Mouse (Mus musculus) urinary bladder, postnatal 14 days (tissue): ENCODE measurements around the gene H2-T3.
A peak's percentile ranks its signal among the peaks of the same experiment; 100 is the strongest.
"Not testable (repeated sequence)": the region's sequence is repeated elsewhere in the genome, so short reads cannot be mapped to it uniquely, and the experiment has no call there.

Source experiments
- DNase-seq: peaks from one replicate; pipeline ENCODE4 v3.0.0; 2021; ENCODE audit warnings: low spot score

Gene H2-T3

GRCm38 (mm10) chr17:36178938-36179337 is 11.1 kb downstream of the H2-T3 start:
- DNase-seq, result not testable (repeated sequence)

- DNase-seq, result not testable (repeated sequence)
Observed at GRCm38 (mm10) chr17:36176132-36176531, 14.0 kb downstream of the H2-T3 start.

- DNase-seq, result no peak
Observed at GRCm38 (mm10) chr17:36170287-36170814, 19.7 kb downstream of the H2-T3 start.

DNA sequence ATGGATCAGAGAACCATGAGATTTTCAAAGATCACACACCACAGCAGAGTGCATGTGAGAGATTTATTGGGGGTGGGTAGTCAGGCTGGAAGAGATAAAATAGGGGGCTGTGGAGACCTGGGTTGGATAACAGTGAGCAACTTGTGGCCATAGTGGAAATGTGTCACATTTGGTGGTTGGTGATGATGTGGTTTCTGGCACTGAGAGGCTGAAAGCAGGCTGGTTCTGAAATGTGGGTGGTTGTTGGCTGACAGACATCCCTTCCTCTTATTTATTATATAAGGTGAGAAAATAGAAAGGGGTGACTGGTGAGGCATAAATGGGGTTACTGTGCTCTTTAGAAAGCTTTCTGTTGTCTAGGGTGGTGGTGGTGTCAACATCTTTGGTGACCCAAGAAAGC is 20.3 kb downstream of the H2-T3 start:
- DNase-seq, result no peak

DNA sequence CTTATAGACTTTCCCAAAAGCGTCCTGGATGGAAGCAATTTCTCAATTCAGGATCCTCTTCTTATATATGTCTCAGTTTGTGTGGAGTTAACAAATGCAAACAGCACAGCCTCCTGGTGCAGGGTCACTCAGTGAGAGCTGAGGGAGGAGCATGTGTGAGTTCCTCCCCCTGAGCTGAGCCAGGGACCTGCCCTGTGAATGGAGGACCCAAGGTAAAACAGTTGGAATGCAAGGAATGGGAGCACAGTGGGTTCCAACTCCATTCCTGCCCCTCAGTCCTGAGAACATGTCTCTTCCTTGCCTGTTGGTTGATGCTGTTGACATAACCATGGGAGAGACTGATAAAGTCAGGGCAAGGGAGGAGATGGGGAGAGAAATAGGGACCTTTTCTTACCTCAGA is 21.0 kb downstream of the H2-T3 start:
- not testable (repeated sequence) for DNase-seq

DNA sequence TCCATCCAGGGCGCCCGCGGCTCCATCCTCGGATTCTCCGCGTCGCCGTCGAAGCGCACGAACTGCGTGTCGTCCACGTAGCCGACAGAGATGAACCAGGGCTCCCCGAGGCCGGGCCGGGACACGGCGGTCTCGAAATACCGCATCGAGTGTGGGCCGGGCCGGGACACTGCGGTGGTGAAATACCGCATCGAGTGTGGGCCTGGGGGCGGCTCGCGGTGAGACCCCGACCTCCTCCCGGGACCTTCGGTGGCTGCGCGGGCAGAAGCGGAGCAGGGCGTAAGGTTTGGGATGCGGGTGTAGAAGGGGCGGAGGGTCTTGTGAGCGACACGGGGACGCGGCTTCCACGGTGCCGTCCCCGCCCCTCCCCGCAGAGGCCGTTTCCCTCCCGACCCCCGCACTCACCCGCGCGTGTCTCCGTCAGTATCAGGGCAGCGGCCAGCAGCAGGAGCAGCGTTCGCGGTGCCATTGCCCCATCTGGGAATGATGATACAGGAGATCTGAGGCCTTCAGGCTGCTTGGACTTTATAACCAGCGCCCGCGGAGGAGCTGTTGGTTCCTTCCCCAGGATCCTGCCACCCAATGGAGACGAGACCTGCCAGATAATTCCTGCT is 21.9 kb downstream of the H2-T3 start, which contains the start of gene Gm8909:
TSS of gene Gm8909 (minus strand) at position 499 of the 614 bp plus-strand sequence.
- peak; percentile 5 for DNase-seq

DNA sequence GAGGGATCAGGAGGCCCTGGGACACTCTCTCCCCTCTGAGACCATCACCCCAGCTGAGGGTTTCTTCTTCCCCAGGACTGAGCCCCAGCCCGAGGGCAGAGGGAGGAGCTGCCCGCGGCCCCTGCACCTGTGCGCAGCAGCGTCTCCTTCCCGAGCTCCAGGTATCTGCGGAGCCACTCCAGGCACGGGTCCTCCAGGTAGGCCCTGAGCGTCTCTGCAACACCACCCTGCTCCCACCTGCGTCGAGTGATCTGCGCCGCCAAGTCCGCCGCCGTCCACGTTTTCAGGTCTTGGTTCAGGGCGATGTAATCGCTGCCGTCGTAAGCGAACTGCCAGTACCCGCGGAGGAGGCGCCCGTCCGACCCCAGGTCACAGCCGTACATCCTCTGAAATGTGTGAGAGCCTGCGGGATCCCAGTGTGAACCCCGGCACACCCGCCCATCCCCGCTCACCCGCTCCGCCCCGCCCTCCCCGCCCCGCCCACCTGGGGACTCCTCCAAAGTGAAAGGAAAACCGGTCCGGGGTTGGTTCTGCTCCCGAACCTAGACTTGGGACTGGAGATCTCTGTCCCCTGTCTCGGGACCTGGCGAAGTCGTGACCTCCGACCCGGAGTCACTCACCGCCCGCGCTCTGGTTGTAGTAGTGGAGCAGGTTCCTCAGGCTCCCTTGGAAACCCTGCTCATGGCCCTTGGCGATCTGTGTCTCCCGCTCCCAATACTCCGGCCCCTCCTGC is 22.6 kb downstream of the H2-T3 start:
- no peak for DNase-seq

- DNase-seq, result not testable (repeated sequence)
Observed at GRCm38 (mm10) chr17:36166901-36167300, 23.2 kb downstream of the H2-T3 start.

DNA sequence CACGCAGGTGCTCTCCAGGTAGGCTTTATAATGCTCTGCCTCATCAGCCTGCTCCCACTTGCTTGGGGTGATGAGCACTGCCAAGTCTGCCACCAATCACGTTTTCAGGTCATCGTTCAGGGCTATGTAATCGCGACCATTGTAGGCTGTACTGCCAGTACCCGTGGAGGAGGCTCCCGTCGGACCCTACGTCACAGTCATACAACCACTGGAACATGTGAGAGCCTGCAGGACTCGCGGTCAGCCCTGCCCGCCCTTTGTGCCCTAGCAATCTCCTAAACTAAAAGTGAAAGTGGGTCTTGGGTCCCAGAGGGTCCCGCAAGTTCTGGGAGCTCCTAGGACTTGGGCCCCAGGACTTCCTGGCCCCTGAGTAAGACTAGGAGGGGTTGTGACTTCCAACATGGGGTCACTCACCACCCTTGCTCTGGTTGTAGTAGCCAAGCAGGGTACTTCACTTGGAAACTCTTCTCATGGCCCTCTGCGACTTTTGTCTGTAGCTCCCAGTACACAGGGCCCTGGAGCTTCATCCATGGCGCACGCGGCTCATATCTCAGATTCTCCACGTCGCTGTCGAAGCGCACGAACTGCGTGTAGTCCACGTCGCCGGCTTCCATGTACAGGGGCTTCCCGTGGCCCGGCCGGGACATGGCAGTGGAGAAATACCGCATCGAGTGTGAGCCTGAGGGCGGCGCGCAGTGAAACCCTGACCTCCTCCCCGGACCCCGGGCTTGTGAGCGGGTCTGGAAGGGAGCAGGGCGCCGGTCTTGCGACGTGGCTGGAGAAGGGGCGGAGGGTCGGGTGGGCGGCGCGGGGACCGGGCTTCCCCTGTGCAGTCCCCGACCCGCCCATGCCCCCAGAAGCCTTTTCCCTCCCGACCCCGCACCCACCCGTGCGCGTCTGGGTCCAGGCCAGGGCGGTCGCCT is 28.7 kb downstream of the H2-T3 start:
- DNase-seq, result no peak

DNA sequence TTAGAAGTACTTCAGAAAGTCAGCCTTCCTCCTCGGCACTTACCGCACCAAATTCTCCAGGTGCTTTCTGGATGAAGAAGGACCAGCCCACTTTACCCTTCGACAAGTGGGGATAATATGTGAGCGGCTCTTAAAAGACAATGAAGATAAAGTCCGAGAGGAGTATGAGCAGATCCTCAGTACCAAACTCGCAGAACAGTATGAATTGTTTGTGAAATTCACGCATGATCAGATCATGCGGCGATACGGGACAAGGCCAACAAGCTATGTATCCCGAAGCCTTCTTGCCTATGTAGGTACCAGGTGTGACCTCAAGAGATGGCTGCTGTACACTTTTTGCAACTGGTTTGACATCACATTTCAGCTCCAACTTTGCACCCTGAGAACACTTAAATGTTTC is 31.8 kb downstream of the H2-T3 start:
- not testable (repeated sequence) for DNase-seq

DNA sequence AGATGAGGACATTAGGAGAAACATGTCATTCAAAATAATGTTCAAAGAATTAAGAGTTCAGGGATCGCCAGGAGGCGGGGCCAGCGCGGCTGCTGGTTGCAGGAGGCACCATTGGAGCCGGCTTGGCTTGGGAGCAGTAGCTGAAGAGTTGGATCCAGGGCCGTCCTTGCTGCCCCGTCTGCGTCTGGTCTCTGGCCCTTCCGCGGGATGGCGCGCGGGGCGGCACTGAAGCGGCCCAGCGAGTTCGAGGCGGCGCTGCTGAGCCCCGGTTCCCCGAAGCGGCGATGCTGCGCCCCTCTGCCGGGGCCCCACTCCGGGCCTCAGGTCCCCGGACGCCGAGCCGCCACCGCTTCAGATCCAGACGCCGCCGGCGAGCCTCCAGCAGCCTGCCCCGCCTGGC is 32.3 kb downstream of the H2-T3 start:
- DNase-seq, result not testable (repeated sequence)

- DNase-seq, result no peak
Observed at GRCm38 (mm10) chr17:36154271-36155149, 35.6 kb downstream of the H2-T3 start.

DNA sequence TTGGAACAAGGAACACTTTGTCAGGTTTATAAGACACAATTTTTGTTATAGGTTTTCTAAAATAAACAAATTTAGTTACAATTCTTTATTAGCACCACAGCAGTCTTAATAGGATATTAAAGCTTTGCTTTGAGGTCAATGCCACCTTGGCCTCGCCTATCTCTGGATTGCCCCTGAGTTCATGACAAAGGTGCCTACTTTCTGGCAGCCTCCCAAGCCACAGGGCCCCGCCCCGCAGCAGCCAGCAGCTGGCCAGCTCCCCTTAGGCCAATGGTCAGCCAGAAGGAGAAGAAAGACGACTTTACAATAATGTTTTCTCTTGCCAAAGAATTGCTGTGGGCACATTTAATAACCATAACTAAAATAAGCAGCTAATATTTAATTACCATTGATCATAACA is 38.9 kb downstream of the H2-T3 start:
- not testable (repeated sequence) for DNase-seq

DNA sequence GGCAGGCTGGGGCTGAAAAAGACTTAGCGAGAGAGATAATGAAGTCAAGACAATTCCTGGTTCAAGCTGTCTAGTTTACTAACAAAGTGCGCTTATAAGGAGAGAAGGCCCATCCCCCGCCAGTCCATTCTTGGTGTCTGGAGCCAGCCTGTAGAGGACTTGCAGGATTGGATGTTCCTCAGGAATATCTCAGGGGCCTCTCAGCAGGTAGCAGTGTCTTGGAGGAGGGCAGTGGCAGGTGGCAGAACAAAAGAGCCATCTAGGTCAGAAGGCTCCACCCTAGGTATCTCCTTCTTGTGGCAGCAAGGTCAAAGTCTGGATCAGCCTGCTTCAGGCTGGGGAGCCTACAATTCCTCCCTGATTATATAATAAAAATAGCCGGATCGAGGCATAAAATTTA is 41.6 kb downstream of the H2-T3 start:
- DNase-seq, result not testable (repeated sequence)

GRCm38 (mm10) chr17:36146937-36147336 is 43.1 kb downstream of the H2-T3 start:
- not testable (repeated sequence) for DNase-seq

GRCm38 (mm10) chr17:36145861-36146156 is 44.3 kb downstream of the H2-T3 start:
- not testable (repeated sequence) for DNase-seq

DNA sequence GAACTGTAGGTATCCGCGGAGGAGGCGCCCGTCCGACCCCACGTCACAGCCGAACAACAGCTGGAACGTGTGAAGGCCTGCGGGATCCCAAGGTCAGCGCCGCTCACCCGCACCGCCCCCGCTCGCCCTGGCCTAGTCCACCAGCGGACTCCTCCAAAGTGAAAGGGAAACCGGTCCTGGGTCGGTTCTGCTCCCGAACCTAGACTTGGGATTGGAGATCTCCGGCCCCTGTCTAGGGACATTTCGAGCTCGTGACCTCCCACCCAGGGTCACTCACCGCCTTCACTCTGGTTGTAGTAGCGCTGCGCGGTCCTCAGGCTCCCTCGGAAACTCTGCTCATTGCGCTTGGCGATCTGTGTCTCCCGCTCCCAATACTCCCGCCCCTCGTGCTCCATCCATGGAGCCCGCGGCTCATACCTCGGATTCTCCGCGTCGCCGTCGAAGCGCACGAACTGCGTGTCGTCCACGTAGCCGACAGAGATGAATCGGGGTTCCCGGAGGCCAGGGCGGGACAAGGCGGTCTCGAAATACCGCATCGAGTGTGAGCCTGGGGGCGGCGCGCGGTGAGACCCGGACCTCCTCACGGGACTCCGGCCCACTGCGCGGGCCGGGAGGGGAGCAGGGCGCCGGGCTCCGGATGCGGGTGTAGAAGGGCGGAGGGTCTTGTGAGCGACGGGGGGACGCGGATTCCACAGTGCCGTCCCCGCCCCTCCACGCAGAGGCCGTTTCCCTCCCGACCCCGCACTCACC is 44.8 kb downstream of the H2-T3 start:
- DNase-seq, result no peak

GRCm38 (mm10) chr17:36136299-36136848 is 53.7 kb downstream of the H2-T3 start:
- not testable (repeated sequence) for DNase-seq
